Mouse (Mus musculus): ENCODE measurements around the gene Capza2.

Gene Capza2

DNA sequence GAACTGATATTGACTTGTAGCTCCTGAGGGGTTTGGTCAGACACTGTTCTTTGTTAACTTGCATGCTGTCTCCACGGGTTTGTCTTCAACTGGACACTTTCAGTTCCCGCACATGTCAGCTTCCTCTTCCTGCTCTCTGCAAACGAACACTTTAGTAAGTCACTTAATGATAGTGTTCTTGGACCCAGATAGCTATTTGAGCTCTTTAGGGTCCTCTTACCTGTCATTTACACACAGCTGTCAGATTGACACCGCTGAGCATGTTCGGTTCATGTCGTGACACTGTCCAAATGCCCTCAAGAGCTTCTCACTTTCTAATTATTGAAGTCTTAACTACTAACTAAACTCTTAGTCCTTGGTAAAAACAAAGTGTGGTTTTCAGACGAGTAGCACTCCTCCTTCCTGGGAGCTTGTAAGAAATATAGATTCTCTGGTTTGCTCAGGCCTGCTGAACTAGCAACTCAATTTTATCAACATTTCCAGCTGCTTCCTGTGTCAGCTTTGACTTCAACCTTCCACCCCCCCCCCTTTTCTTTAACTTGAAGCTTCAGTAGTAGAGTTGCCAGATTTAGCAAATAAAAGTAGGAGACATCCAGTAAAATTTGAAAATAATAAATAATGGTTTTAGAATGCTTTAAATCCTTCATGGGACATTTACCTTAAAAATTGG is at the start of gene Capza2:
TSS of gene Capza2 (plus strand) at position 620 of the 670 bp plus-strand sequence.
- DNase-seq (ENCODE audit: low read depth, low spot score), result no peak

DNA sequence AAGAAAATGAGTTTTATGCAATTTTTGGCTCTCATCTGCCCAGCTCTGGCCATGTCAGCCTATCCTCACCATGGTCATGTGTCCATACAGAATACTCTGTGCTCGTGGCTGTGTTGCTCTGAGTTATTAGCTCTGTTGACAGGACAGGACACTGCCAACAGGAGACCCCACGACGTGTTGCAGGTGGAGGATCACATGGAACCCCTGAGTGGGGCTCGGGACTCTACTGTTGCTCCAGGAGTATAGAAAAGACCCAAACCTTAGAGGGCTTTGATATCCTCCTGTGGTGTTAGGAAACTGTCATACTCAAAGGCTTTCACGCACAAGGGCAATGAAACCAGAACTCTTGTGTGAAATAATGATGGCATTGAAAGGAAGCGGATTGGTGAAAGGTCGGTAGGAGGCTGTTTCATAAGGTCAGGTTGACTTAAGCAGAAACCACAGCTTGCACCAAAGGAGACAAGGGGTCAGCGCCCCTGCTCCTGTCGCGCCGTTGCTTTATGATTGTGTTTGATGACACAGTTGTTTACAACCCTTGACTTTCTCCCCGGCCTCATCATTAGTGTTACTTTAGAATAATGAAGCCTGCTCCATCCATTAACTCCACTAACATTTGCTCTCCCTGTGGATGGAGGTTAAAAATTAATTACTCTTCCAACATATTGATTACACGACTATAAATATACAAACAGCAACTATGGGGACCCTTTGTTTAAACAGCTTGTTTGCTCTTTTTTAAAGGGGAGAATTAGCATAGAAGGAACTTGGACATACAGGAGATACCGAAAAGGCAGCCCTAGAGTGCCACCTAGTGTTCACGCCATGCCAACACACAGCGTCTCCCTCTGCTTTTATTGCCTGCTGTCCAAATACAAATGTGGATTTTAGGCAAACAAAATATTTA is 46.7 kb upstream of the Capza2 start:
- peak; percentile 84 for DNase-seq (ENCODE audit: low read depth, low spot score)

- DNase-seq (ENCODE audit: low read depth, low spot score), result no peak
Observed at GRCm38 (mm10) chr6:17589953-17590627, 45.9 kb upstream of the Capza2 start.

DNA sequence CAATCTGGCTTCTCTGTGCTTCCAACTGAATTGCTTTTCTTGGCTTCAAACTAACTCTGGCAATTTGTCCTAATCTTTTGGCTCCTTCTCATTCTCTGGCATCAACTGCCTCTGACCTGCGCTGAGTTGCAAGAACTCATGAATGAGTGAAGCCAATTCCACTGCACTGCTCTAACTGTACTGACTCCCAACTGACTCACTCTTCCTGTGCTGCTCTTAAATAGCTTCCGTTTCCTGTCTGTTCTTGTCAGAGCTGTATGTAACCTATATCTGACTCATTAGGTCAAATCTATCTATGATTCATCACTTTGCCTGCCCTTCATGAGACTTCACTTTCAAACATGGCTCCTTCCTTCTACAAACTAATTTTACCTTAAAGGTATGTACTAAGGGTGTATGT is 42.1 kb upstream of the Capza2 start:
- no peak for DNase-seq (ENCODE audit: low read depth, low spot score)

- DNase-seq (ENCODE audit: low read depth, low spot score), result no peak
Observed at GRCm38 (mm10) chr6:17595712-17596462, 40.1 kb upstream of the Capza2 start.

- no peak for DNase-seq (ENCODE audit: low read depth, low spot score)
Observed at GRCm38 (mm10) chr6:17599373-17599772, 36.7 kb upstream of the Capza2 start.

DNA sequence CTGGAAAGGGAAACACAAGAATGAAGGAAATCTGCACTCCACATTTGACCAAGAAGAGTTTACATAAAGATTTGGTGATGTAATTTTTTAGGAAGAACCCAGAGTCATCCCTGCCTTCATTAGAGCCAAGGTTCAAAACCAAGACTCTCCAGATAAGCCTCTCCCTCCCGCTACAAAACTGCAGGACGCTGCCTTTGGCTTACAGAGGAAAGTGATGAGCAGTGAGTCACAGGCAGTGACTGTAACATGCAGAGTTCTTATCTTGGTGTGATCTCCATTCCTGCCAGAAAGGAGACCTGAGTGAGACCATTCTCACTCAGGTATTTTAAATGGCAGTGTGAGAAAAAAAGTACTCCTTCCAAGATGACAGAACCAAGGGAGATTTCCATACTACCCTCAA is 34.5 kb upstream of the Capza2 start:
- no peak for DNase-seq (ENCODE audit: low read depth, low spot score)

DNA sequence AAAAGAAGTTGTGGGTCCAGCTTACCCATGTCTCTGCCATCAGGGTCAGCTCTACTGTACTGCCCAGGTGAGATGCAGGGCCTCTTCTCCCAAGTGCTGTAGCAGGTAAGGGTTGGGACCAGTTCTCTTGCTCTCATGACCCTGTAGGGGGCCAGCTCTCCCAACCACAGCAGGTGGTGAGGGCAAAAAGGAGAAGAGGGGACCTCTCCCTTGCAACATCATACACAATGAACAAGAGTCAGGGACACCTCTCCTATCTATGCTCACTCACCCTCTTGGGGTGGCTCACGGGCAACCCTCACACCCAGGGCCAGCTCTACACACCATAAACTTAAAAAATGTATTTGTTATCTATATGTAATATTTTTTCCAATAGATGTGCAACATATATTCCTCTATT is 29.1 kb upstream of the Capza2 start:
- DNase-seq (ENCODE audit: low read depth, low spot score), result no peak

DNA sequence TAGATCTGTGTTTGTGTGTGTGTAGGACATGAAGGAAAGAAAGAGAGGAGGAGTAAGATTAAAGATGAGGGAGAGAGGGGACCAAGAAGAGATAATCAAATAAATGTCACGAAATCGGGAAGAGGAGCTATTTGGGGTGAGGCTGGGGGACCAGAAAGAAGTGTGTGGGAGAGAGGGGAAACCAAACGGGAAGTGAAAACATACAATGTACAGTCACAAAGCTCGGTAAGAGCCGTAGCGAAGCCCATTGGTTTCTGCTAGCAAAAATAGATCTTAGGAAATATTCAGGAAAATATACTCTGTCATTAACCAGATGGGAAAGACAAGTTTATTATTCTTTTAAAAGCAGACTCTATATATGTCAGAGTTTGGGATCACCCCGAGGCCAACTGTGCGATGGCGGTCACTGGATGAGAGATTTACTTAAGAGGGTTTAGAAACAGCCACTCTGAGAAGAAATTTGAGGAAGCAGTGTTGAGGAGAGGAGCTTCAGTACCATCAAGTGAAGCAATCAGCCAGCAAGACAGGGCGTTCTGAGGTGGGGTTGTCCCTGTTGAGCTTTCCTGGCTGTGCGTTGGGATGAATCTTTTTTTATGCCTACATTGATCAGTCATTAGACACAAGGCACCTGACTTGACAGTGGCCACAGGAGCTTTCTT is 24.6 kb upstream of the Capza2 start:
- no peak for DNase-seq (ENCODE audit: low read depth, low spot score)

DNA sequence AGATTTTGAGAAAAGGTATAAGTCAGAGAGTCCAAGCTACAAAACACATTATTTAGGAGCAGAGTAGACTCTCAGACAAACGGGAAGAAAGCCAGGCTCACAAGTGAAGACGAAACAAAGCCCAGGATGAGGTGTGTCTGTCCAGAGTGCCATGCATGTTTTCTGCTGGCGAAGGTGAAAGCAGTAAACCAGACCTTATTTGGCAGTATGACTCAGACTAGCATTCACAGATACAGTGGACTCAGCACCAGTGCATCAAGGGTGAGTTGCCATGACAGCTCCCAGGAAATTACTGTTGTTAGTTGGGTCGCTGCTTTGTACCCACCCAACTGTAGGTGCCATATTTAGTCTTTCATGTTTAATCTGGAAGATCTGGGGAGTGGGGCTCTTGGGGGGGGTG is 23.4 kb upstream of the Capza2 start:
- no peak for DNase-seq (ENCODE audit: low read depth, low spot score)

DNA sequence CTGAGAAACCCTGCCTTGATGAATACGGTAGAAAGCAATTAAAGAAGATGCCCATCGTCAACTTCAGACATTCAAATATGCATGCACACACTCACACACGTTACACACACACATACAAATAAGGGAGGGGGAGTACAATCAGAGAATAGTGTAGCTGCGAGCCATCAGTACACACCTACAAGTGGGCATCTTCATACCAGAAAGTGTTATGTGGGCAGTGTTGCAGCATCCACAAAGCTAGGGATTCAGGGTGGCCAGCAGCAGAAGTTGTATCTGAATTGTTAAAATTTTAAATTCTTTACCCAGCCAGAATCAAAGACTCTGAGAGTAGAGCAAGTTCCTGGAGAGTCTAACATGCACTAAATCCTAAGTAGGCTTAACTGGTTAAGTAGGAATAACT is 15.2 kb upstream of the Capza2 start:
- no peak for DNase-seq (ENCODE audit: low read depth, low spot score)

DNA sequence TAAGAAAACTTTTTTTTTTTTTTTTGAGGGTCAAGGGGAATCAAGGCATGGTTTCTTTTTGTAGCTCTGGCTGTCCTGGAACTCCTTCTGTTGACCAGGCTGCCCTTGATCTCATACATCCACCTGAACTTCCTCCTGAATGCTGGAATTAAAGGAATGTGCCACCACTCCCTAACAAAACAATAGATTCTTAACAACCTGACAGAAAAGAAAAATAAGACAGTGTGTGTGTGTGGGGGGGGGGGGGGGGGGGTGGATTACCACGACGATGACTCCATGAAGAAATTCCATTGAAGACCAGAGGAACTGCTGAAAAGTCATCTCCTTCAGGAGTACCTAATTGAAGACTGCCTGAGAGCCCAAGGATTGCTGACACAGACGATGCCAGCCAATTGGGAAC is 14.6 kb upstream of the Capza2 start:
- no peak for DNase-seq (ENCODE audit: low read depth, low spot score)

DNA sequence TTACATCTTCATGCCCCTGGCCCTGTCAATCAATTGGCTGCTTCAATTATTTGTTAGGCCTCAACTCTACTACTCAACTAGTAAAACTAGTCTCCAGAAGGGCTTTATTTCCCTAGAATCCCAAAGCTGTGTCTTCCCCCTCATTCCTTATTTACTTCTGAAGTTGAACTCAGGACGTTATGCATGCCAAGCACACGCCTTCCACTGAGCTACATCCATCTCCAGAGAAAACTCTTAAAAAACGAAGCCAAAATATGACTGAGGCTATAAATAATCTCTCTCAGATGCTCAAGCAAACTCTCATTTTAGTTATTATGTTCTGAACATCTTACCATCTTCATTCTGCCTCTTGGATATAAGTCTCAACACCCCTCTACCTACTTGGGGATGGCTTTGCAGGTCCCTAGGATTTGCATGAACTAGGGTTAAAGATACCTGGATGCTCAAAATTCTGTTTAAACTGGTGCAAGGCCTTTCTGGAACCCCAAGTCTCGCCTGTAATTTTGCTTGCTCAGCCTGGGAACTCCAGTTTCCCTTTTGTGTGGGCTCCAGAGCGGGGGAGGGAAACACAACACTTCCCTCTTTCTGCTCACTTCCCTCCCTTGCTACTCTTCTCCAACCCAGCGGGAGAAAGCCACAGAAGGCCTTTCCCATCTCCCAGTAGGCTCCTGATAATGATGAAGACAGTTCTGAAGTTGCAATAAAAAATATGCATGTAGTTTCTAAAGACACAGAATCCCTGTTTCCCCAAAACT is 7.2 kb upstream of the Capza2 start:
- no peak for DNase-seq (ENCODE audit: low read depth, low spot score)

DNA sequence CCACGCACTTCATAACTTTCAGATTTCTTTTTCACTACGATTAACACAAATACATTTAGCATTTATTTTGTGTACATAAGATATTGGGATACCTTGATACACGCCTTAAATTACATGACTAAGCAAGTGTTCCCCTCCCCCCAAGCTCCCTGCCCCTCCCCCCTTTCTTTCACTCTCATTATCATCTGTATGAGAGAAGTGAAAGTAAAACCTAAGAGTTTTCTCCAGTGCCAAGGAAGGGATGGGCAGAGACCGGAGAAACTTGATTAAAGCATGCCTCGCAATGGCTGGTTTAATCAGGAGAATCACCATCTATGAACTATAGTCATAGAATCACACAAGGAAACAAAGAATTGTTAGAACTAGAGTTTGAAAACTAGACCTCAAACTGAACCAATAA is 6.3 kb upstream of the Capza2 start:
- no peak for DNase-seq (ENCODE audit: low read depth, low spot score)

- no peak for DNase-seq (ENCODE audit: low read depth, low spot score)
Observed at GRCm38 (mm10) chr6:17631611-17632010, 4.4 kb upstream of the Capza2 start.

GRCm38 (mm10) chr6:17633819-17634218 is 2.2 kb upstream of the Capza2 start:
- DNase-seq (ENCODE audit: low read depth, low spot score), result no peak

- DNase-seq (ENCODE audit: low read depth, low spot score), result no peak
Observed at GRCm38 (mm10) chr6:17634992-17635391, 1.0 kb upstream of the Capza2 start.

DNA sequence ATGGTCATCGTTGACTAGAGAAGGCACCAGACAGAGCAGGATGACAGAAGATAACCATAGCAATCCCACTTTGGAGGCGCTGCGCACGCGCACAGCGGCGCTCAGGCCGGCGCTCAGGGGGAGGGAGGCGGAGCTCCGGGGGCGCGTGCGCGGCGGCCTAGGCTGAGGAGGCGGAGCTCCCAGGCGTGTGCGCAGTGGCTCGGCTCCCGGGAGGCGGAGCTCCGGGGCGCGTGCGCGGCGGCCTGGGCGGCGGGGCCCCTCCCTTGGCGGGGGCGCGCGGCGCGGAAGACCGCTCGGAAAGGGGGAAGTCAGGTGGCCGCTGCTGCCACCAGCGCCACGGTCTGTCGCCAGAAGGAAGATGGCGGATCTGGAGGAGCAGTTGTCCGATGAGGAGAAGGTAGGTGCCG is 733 bp downstream of the Capza2 start:
- peak; percentile 92 for DNase-seq (ENCODE audit: low read depth, low spot score)

DNA sequence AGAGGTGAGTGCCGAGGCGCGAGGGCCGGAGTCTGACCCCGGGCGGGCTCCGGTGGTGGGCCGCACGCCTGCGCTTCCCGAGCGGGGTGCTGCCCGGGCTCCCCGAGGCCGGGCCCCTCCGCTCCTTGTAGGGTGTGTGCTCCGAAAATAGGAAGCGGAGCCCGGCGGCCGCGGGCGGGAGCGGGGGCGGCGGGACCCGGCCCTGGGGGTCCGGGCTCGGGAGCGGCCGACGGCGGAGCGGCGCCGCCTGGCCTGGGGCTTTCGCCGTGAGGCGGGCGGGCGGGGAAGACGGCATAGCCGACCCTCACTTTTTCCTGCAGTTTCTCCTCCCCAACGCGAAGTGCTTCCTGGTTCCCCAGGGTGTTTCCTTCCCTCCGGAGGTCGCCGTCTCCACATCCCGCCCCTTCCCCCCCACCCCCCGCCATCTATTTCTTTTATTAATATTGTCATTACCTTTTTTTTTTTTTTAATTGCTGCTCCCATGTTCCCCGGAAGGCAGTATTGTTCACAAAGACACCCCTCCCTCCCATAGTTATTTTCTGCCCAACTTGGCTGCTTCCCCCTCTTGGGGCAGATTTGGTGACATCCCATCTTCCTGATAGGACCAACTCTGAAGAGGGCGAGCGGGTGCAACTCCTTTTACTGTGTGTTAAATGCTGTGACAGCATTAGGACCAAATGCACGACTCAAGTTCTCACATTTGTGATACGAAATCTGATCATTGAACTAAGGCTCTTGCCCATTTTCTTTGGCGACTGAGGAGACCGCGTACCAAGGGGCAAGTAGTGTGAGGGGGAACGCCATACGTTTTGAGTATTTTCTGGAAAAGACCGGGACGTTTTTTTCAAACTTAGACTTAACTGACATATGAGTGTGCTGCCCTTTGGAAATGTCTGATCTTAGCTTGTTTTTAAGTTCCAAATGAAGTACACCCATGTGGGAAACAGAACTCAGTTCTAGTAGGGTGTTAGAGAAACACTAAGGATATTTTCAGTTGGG is 1.5 kb downstream of the Capza2 start:
- peak; percentile 26 for DNase-seq (ENCODE audit: low read depth, low spot score)

Data from forelimb bud, embryonic 11.5 days (tissue).